In genomic region chr8:125869739-125870138, GRCm38 (mm10) we compare ENCODE assay signal across 15 mouse cellular contexts. TPM values are rescaled to one million over a fixed set of nuclear protein-coding genes. Genes with fewer than 3 reads are reported as not detected.
DNase-seq lines count a peak whose midpoint lies in the region; ATAC-seq and TF ChIP-seq lines count a peak whose summit lies in the region.
"Had no signal": no experiment of that assay in that cellular context is flagged by ENCODE, and none has a peak within 500 bp of the region (broad histone marks: within the 10 kb centered on the region; RNA-seq: fewer than 3 reads in every experiment).

No protein-coding gene starts in this region.

- no peak for ATAC-seq in heart, postnatal 0 days (ENCODE audit: insufficient read depth, low read depth)
- ATAC-seq in midbrain, embryonic 11.5 days (ENCODE audit: low FRiP score), result 0 out of 2 replicates have a peak, but pooled peaks have one; percentile 12
- ATAC-seq: CD4-positive, CD25-positive, alpha-beta regulatory T cell, adult 4 months had no signal

- no peak overlapping the region for H3K4me3 ChIP-seq in heart, postnatal 0 days (ENCODE audit: low read depth, low read length)
- no peak overlapping the region for H3K4me3 ChIP-seq in heart, adult 2 months
- H3K4me3 ChIP-seq in midbrain, embryonic 11.5 days (ENCODE audit: low read depth, low read length), result no peak overlapping the region
- H3K4me3 ChIP-seq: left cerebral cortex, adult 2 months; limb, embryonic 15.5 days had no signal

- H3K27ac ChIP-seq in heart, postnatal 0 days (ENCODE audit: low read depth), result 0 out of 2 replicates have a peak overlapping the region, but pooled peaks have one; percentile 19
- no peak overlapping the region for H3K27ac ChIP-seq in heart, adult 2 months
- no peak overlapping the region for H3K27ac ChIP-seq in midbrain, embryonic 11.5 days (ENCODE audit: low read depth, low read length)
- H3K27ac ChIP-seq: left cerebral cortex, adult 2 months; limb, embryonic 15.5 days had no signal

- WGBS in heart, postnatal 0 days, result 74% methylated on average over 3 of the region's 3 CpGs
- 76% methylated on average over 3 of the region's 3 CpGs for WGBS in heart, adult 2 months
- WGBS in midbrain, embryonic 11.5 days, result 80% methylated on average over 3 of the region's 3 CpGs

- TF ChIP-seq EP300 in heart, postnatal 0 days (IDR thresholded peaks at IDR 0.05; ENCODE audit: low read depth), result no peak
- TF ChIP-seq EP300 in heart, adult 2 months (IDR thresholded peaks at IDR 0.05; ENCODE audit: insufficient read depth, low read depth, low read length), result no peak

- no peaks in the 10 kb centered on the region for H3K79me2 ChIP-seq in heart, adult 2 months (replicated peaks; ENCODE audit: control insufficient read depth, insufficient read depth, low read length)

- TF ChIP-seq POLR2A in heart, adult 2 months (IDR thresholded peaks at IDR 0.05; ENCODE audit: insufficient read depth, low read depth, low read length), result no peak
- no peak for TF ChIP-seq POLR2A in brain, embryonic 14.5 days (IDR thresholded peaks at IDR 0.05; ENCODE audit: borderline replicate concordance, extremely low read depth, insufficient read depth, insufficient read length, poor library complexity, severe bottlenecking)

- no peak overlapping the region for H3K4me2 ChIP-seq in heart, postnatal 0 days (ENCODE audit: low read depth, low read length)
- no peak overlapping the region for H3K4me2 ChIP-seq in midbrain, embryonic 11.5 days
- H3K4me2 ChIP-seq: limb, embryonic 15.5 days had no signal

- H3K9me3 ChIP-seq in heart, postnatal 0 days (replicated peaks; ENCODE audit: control insufficient read depth, low read length), result no peaks in the 10 kb centered on the region
- no peaks in the 10 kb centered on the region for H3K9me3 ChIP-seq in midbrain, embryonic 11.5 days (ENCODE audit: control insufficient read depth, low read length)
- H3K9me3 ChIP-seq: limb, embryonic 15.5 days had no signal

- no peak overlapping the region for H3K9ac ChIP-seq in heart, postnatal 0 days (replicated peaks; ENCODE audit: low read depth, low read length)
- no peak overlapping the region for H3K9ac ChIP-seq in heart, adult 2 months (ENCODE audit: low read depth, low read length)
- no peak overlapping the region for H3K9ac ChIP-seq in midbrain, embryonic 11.5 days (ENCODE audit: low read length)
- H3K9ac ChIP-seq: limb, embryonic 15.5 days had no signal

- no peak for DNase-seq in heart, postnatal 0 days (ENCODE audit: low spot score)
- DNase-seq in heart, adult 2 months, result no peak
- peak; percentile 27 for DNase-seq in brain, embryonic 14.5 days (ENCODE audit: low read depth)
- peak; percentile 48 for DNase-seq in liver
- DNase-seq in midbrain, embryonic 11.5 days (ENCODE audit: low spot score, missing footprints), result no peak
- no peak for DNase-seq in urinary bladder, postnatal 25 days (ENCODE audit: low spot score)
- DNase-seq in embryo, embryonic 10 days (ENCODE audit: low spot score), result no peak
- DNase-seq: cerebellum, adult 8-10 months; kidney, adult 8-10 months; lung, postnatal 36 days had no signal

- H3K4me1 ChIP-seq in heart, postnatal 0 days (ENCODE audit: control insufficient read depth, insufficient read depth), result peaks cover 10% of the 10 kb centered on the region
- peaks cover 5% of the 10 kb centered on the region for H3K4me1 ChIP-seq in heart, adult 2 months (ENCODE audit: control insufficient read depth, insufficient read depth, low read length)
- H3K4me1 ChIP-seq in midbrain, embryonic 11.5 days (ENCODE audit: control insufficient read depth, insufficient read depth, low read length), result peaks cover 10% of the 10 kb centered on the region

- intact Hi-C loops in heart, adult 2 months (cut with DNase I), result loop anchor here (2.0 to 5.0 kb wide), 5 partner anchors 295 to 802 kb away; no protein-coding TSS in a partner anchor

- 0 out of 2 replicates have a peak, but pooled peaks cover 4% of the 10 kb centered on the region for H3K27me3 ChIP-seq in heart, postnatal 0 days (ENCODE audit: control insufficient read depth, insufficient read depth, low read length)
- H3K27me3 ChIP-seq in heart, adult 2 months (ENCODE audit: control insufficient read depth, insufficient read depth, low read length), result no peaks in the 10 kb centered on the region
- H3K27me3 ChIP-seq in midbrain, embryonic 11.5 days (ENCODE audit: control insufficient read depth, insufficient read depth, low read length), result no peaks in the 10 kb centered on the region

- H3K36me3 ChIP-seq in heart, postnatal 0 days (replicated peaks; ENCODE audit: control insufficient read depth, insufficient read depth, low read length), result no peaks in the 10 kb centered on the region
- H3K36me3 ChIP-seq in heart, adult 2 months (ENCODE audit: control insufficient read depth, insufficient read depth, low read length), result no peaks in the 10 kb centered on the region
- no peaks in the 10 kb centered on the region for H3K36me3 ChIP-seq in midbrain, embryonic 11.5 days (ENCODE audit: control insufficient read depth, insufficient read depth, low read length)
- H3K36me3 ChIP-seq: limb, embryonic 15.5 days had no signal

- TF ChIP-seq CTCF in heart, postnatal 0 days (IDR thresholded peaks at IDR 0.05; ENCODE audit: low read depth), result no peak
- TF ChIP-seq CTCF in heart, adult 2 months (IDR thresholded peaks at IDR 0.05), result no peak
- no peak for TF ChIP-seq CTCF in brain, embryonic 14.5 days (IDR thresholded peaks at IDR 0.05; ENCODE audit: borderline replicate concordance, extremely low read depth, insufficient read depth, insufficient read length)

RNA-seq across cellular contexts. Expression of gene Pcnx2, which starts 28.4 kb away (rescaled TPM):
- total RNA-seq in heart, postnatal 0 days (2014; rRNA removed; ENCODE audit: low replicate concordance), result 0.04 and 0.12 TPM in 2 replicates
- polyA plus RNA-seq in heart, postnatal 0 days (2015; fragmentation: Nextera tagmentation; extraction: Ambion mirVana), result 0.16 and 0.22 TPM in 2 replicates
- under 1 TPM; 0.34 to 0.36 TPM for total RNA-seq in heart, adult 2 months (2021)
- 0.79 and 0.86 TPM in 2 replicates for polyA plus RNA-seq in heart, adult 2 months (2012; rRNA removed)
- 11.8 and 13.7 TPM in 2 replicates for polyA plus RNA-seq in brain, embryonic 14.5 days (2012; rRNA removed)
- 0.40 and 0.74 TPM in 2 replicates for polyA plus RNA-seq in midbrain, embryonic 11.5 days (2014; fragmentation: Nextera tagmentation; extraction: Ambion mirVana)
- total RNA-seq: granulocyte monocyte progenitor cell, adult 5-6 weeks had no signal

RNA-seq across cellular contexts. Expression of gene Map3k21, which starts 40.5 kb away (rescaled TPM):
- total RNA-seq in heart, postnatal 0 days (2014; rRNA removed; ENCODE audit: low replicate concordance), result 0.34 and 1.2 TPM in 2 replicates
- polyA plus RNA-seq in heart, postnatal 0 days (2015; fragmentation: Nextera tagmentation; extraction: Ambion mirVana), result 0.07 and 0.14 TPM in 2 replicates
- total RNA-seq in heart, adult 2 months (2021), result 1 to 10 TPM in 1 of 2 experiments, under 1 TPM in 1; 0.66 to 1.1 TPM
- polyA plus RNA-seq in heart, adult 2 months (2012; rRNA removed), result 0.50 and 0.51 TPM in 2 replicates
- polyA plus RNA-seq in brain, embryonic 14.5 days (2012; rRNA removed), result 0.49 and 0.82 TPM in 2 replicates
- 0.03 and 0.11 TPM in 2 replicates for polyA plus RNA-seq in midbrain, embryonic 11.5 days (2014; fragmentation: Nextera tagmentation; extraction: Ambion mirVana)
- total RNA-seq: granulocyte monocyte progenitor cell, adult 5-6 weeks had no signal
- polyA plus RNA-seq: CD4-positive, CD25-positive, alpha-beta regulatory T cell, adult 4 months; thymus, postnatal 0 days had no signal

Comparison
In these comparisons a context has a peak if more than half of its experiments do, and no peak if none do; other contexts are left out.
1. DNase-seq: peak in brain, embryonic 14.5 days (single experiment) and liver (single experiment); none in heart, postnatal 0 days (single experiment), heart, adult 2 months (0 of 2), midbrain, embryonic 11.5 days (single experiment), urinary bladder, postnatal 25 days (single experiment) and embryo, embryonic 10 days (single experiment).